Mouse (Mus musculus) lung, embryonic 16.5 days (tissue): ENCODE data around the gene Jade2. TPM values are rescaled to one million over a fixed set of nuclear protein-coding genes. Genes with fewer than 3 reads are reported as not detected.
A peak's percentile ranks its signal among the peaks of the same experiment; 100 is the strongest.

Source experiments
- ATAC-seq: fragments of 200-750 bp; cut with Nextera tagmentation; 2 replicates; pipeline ENCODE4 v1.8.0; 2017; ENCODE audit warnings: low read depth, mild to moderate bottlenecking, moderate library complexity
- H3K27ac ChIP-seq: fragments of 300-500 bp; sonication (generic); 2 replicates; pipeline ENCODE4 v1.5.1; 2014; ENCODE audit warnings: mild to moderate bottlenecking, control low read depth, low read length
- H3K27me3 ChIP-seq: fragments of 300-500 bp; sonication (generic); 2 replicates; pipeline ENCODE4 v1.6.1; 2014; ENCODE audit warnings: low read depth, low read length, mixed read lengths; ENCODE audit not compliant: control insufficient read depth, insufficient read depth
- H3K36me3 ChIP-seq: fragments of 300-500 bp; sonication (generic); 2 replicates; pipeline ENCODE4 v1.6.1; 2014; ENCODE audit warnings: low read length; ENCODE audit not compliant: control insufficient read depth, insufficient read depth
- H3K4me1 ChIP-seq: fragments of 300-500 bp; sonication (generic); replicated peaks from 2 replicates; pipeline ENCODE4 v1.6.1; 2014; ENCODE audit warnings: low read length, mixed read lengths; ENCODE audit not compliant: control insufficient read depth, insufficient read depth
- H3K4me2 ChIP-seq: fragments of 300-500 bp; sonication (generic); 2 replicates; pipeline ENCODE4 v1.6.1; 2014; ENCODE audit warnings: low read depth, low read length, control low read depth
- H3K4me3 ChIP-seq: fragments of 300-500 bp; sonication (generic); 2 replicates; pipeline ENCODE4 v1.5.1; 2014; ENCODE audit warnings: mild to moderate bottlenecking, low read length, control low read depth
- H3K9ac ChIP-seq: fragments of 300-500 bp; sonication (generic); 2 replicates; pipeline ENCODE4 v1.6.1; 2014; ENCODE audit warnings: low read length, control low read depth
- H3K9me3 ChIP-seq: fragments of 300-500 bp; sonication (generic); 2 replicates; pipeline ENCODE4 v1.6.1; 2016; ENCODE audit warnings: low read length; ENCODE audit not compliant: control insufficient read depth
- WGBS: fragments of 180-500 bp; shearing (Covaris S2); extraction: QIAGEN DNeasy Blood & Tissue Kit; methylation state at CpG from one replicate; pipeline ENCODE4 v1.1.7; 2014; 5-methylcytosine and 5-hydroxymethylcytosine counted together
- polyA plus RNA-seq: library from polyadenylated mRNA; unstranded; fragments of >200 nt; fragmentation: Nextera tagmentation; extraction: Ambion mirVana; gene quantifications from 2 replicates; pipeline ENCODE4 v1.2.1, GENCODE M21; 2015

Jade2 gene
- polyA plus RNA-seq, 1 experiment from 2014 or later: 2.9 TPM

- no peaks in the 10 kb centered on the region for H3K27me3 ChIP-seq
- ATAC-seq: no peak
- H3K27ac ChIP-seq: no peak overlapping the region
- no peak overlapping the region for H3K9ac ChIP-seq
- peaks cover 2% of the 10 kb centered on the region; the same call in 1 of the 2 replicates for H3K9me3 ChIP-seq
- 77% methylated on average over 7 of the region's 7 CpGs for WGBS
- H3K36me3 ChIP-seq: no peaks in the 10 kb centered on the region
- no peak overlapping the region for H3K4me2 ChIP-seq
- H3K4me3 ChIP-seq: no peak overlapping the region
- peaks cover 15% of the 10 kb centered on the region for H3K4me1 ChIP-seq
Observed at GRCm38 (mm10) chr11:51881776-51882175, 24.3 kb upstream of the Jade2 start.

DNA sequence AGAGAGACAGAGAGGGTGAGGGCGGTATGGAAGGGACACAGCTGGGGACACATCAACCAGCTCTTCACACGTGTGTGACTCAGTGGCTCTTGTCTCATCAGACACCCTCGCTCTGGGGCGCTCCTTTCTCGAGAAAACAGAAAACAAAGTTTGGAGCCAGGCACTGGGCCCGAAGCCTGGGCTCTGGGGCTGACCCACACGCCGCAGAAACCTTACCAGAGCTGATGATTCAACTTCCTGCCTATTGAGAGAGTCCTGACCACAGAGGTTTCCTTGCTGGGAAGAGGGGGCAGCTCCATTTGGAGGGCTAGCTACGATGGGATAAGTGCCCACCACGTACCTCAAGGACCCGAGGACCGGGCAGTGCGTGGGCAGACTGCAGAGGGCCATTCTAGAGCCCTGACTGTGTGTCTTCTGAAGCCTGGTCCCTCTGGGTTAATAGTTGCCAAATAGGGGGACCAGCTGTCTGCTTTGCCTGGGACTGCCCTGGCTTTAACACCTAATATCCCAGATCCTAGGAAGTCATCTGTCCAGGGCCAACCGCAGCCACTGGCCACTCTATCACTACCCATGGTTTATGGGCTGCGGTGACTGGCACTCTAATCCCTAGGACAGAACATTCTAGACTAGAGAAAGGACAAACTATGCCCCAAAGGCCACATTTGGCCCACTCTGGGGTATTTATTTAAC is 23.7 kb upstream of the Jade2 start:
- Histone ChIP-seq H3K27ac (no peak overlapping the region), H3K4me3 (no peak overlapping the region), H3K27me3 (no peaks in the 10 kb centered on the region), H3K4me2 (no peak overlapping the region), H3K4me1 (peaks cover 15% of the 10 kb centered on the region), H3K9me3 (peaks cover 2% of the 10 kb centered on the region; the same call in 1 of the 2 replicates), H3K36me3 (no peaks in the 10 kb centered on the region), H3K9ac (no peak overlapping the region)
- WGBS: 80% methylated on average over 15 of the region's 15 CpGs
- no peak for ATAC-seq

- no peak overlapping the region for H3K4me3 ChIP-seq
Observed at GRCm38 (mm10) chr11:51876943-51877344, 19.5 kb upstream of the Jade2 start.

GRCm38 (mm10) chr11:51875792-51876195 is 18.3 kb upstream of the Jade2 start:
- 25% methylated on average over 4 of the region's 4 CpGs for WGBS
- Histone ChIP-seq H3K9ac (no peak overlapping the region), H3K4me3 (no peak overlapping the region), H3K27me3 (no peaks in the 10 kb centered on the region), H3K4me1 (no peaks in the 10 kb centered on the region; the same call in 1 of the 2 replicates), H3K4me2 (no peak overlapping the region), H3K27ac (no peak overlapping the region), H3K9me3 (peaks cover 2% of the 10 kb centered on the region; the same call in 1 of the 2 replicates), H3K36me3 (no peaks in the 10 kb centered on the region)
- ATAC-seq: no peak

More at GRCm38 (mm10) chr11:51876943-51877344, 19.5 kb upstream of the Jade2 start:
- Histone ChIP-seq H3K9me3 (peaks cover 2% of the 10 kb centered on the region; the same call in 1 of the 2 replicates), H3K4me1 (no peaks in the 10 kb centered on the region; the same call in 1 of the 2 replicates), H3K27me3 (no peaks in the 10 kb centered on the region), H3K36me3 (no peaks in the 10 kb centered on the region), H3K4me2 (no peak overlapping the region), H3K27ac (no peak overlapping the region), H3K9ac (no peak overlapping the region)
- WGBS: 82% methylated on average over 4 of the region's 4 CpGs
- no peak for ATAC-seq

DNA sequence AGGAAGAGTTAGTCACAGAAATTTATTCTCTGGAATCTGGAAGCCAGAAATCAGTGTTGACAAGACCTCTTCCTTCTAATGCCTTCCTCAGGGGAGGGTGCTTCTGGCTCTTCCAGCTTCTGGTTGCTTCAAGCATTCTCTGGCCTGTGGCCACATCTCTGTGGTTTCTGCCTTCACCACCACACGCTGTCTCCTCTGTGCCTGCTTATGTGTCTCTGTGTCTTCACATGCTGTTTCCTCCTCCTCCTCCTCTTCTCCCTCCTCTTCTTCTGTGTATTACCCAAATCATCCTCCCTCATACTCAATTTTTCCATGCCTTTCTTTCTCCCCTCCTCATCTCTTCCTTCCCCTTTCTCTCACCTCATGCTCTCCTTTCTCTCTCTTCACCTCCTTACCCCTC is 17.6 kb upstream of the Jade2 start:
- no peak for ATAC-seq
- no peaks in the 10 kb centered on the region for H3K27me3 ChIP-seq

GRCm38 (mm10) chr11:51874266-51875036 is 17.0 kb upstream of the Jade2 start:
- no peaks in the 10 kb centered on the region for H3K36me3 ChIP-seq
- no peaks in the 10 kb centered on the region for H3K9me3 ChIP-seq
- H3K27ac ChIP-seq: no peak overlapping the region
- no peak overlapping the region for H3K4me2 ChIP-seq
- ATAC-seq: peak; percentile 81
- no peaks in the 10 kb centered on the region for H3K27me3 ChIP-seq
- no peak overlapping the region for H3K9ac ChIP-seq
- H3K4me3 ChIP-seq: no peak overlapping the region
- no peaks in the 10 kb centered on the region; the same call in 1 of the 2 replicates for H3K4me1 ChIP-seq
- 61% methylated on average over 7 of the region's 7 CpGs for WGBS

More for the DNA sequence above, 17.6 kb upstream of the Jade2 start:
- 71% methylated on average over 1 of the region's 1 CpGs for whole genome bisulfite sequencing
- peaks cover 1% of the 10 kb centered on the region; the same call in 1 of the 2 replicates for H3K9me3 ChIP-seq
- H3K4me1 ChIP-seq: no peaks in the 10 kb centered on the region; the same call in 1 of the 2 replicates
- no peak overlapping the region for H3K9ac ChIP-seq
- H3K4me3 ChIP-seq: no peak overlapping the region
- no peak overlapping the region for H3K4me2 ChIP-seq
- H3K36me3 ChIP-seq: no peaks in the 10 kb centered on the region
- H3K27ac ChIP-seq: no peak overlapping the region

GRCm38 (mm10) chr11:51873141-51873540 is 15.7 kb upstream of the Jade2 start:
- no peak overlapping the region for H3K9ac ChIP-seq
- no peaks in the 10 kb centered on the region for H3K36me3 ChIP-seq
- H3K27ac ChIP-seq: no peak overlapping the region
- ATAC-seq: no peak
- H3K27me3 ChIP-seq: no peaks in the 10 kb centered on the region
- no peak overlapping the region for H3K4me3 ChIP-seq
- H3K4me1 ChIP-seq: no peaks in the 10 kb centered on the region; the same call in 1 of the 2 replicates
- H3K9me3 ChIP-seq: no peaks in the 10 kb centered on the region
- no peak overlapping the region for H3K4me2 ChIP-seq
- WGBS: 91% methylated on average over 5 of the region's 5 CpGs

GRCm38 (mm10) chr11:51867261-51867660 is 9.8 kb upstream of the Jade2 start:
- no peak for ATAC-seq
- Histone ChIP-seq H3K9me3 (no peaks in the 10 kb centered on the region), H3K36me3 (no peaks in the 10 kb centered on the region), H3K4me2 (no peak overlapping the region), H3K9ac (no peak overlapping the region), H3K4me1 (no peaks in the 10 kb centered on the region), H3K27ac (no peak overlapping the region), H3K27me3 (no peaks in the 10 kb centered on the region), H3K4me3 (no peak overlapping the region)
- 85% methylated on average over 10 of the region's 10 CpGs for WGBS

DNA sequence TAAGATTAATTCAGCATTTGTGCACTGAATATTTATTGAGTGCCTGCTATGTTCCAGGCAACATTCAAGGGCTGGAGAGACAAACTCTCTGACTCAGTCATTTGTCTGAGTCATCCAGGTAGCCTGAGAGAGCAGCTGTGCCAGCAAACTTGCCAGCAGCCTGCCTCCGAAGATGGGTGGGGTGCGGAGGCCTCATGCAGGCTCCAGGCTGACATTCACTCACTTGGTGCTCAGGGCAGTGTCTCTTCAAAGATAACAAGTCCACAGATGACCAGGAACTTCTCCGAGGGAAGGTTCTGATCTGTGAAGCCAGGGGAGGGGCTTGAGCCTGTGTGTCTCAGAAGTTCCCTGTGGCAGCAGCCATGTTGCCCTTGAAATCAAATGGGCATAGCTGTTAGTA is 8.6 kb upstream of the Jade2 start:
- no peak for ATAC-seq

More for the DNA sequence above, 8.6 kb upstream of the Jade2 start:
- 46% methylated on average over 3 of the region's 3 CpGs for WGBS
- Histone ChIP-seq H3K9me3 (no peaks in the 10 kb centered on the region), H3K27me3 (no peaks in the 10 kb centered on the region), H3K36me3 (no peaks in the 10 kb centered on the region), H3K4me3 (no peak overlapping the region), H3K4me1 (no peaks in the 10 kb centered on the region), H3K27ac (no peak overlapping the region), H3K9ac (no peak overlapping the region), H3K4me2 (no peak overlapping the region)
